Mouse (Mus musculus) Patski (cell line): ENCODE measurements around the gene Ankrd11. TPM values are rescaled to one million over a fixed set of nuclear protein-coding genes. Genes with fewer than 3 reads are reported as not detected.
A peak's percentile ranks its signal among the peaks of the same experiment; 100 is the strongest.
"Not testable (repeated sequence)": the region's sequence is repeated elsewhere in the genome, so short reads cannot be mapped to it uniquely, and the experiment has no call there.

Source experiments
- ATAC-seq: fragments of 100-300 bp; one replicate; pipeline ENCODE4 v1.8.0; 2021
- CTCF ChIA-PET: fragments of 350-600 bp; sonication (Branson Sonifier 250); formaldehyde crosslinking; loops from one replicate; lab custom pipeline; 2022; ENCODE audit warnings: inconsistent platforms; lab: Charles Lee
- POLR2A ChIA-PET: fragments of 350-600 bp; sonication (Branson Sonifier 250); formaldehyde crosslinking; loops from one replicate; lab custom pipeline; 2022; ENCODE audit warnings: antibody characterized with exemption, inconsistent platforms; lab: Charles Lee
- DNase-seq: peaks from one replicate; pipeline ENCODE4 v3.0.0-alpha.2; 2011; ENCODE audit warnings: low read depth, low spot score
- H3K27me3 ChIP-seq: fragments of 371-371 bp; one replicate; pipeline ENCODE4 v1.5.1; 2021
- CTCF ChIP-seq: fragments of 100-300 bp; IDR thresholded peaks from one replicate; pipeline ENCODE4 v1.5.1; 2021
- in situ Hi-C: fragments of 300-500 bp; cut with MboI; formaldehyde crosslinking; loops from 3 replicates; pipeline ENCODE4 v1.11.1; 2018; ENCODE audit warnings: low pct_unique_long_range_greater_than_20kb, mixed read lengths
- polyA plus RNA-seq: library from polyadenylated mRNA; unstranded; gene quantifications from one replicate; pipeline ENCODE4 v1.2.3, GENCODE M21; 2021

Ankrd11 gene
- polyA plus RNA-seq, 1 experiment from 2014 or later: 76.4 TPM

GRCm38 (mm10) chr8:123031321-123031978 is 10.6 kb downstream of the Ankrd11 start:
- ChIA-PET POLR2A (interaction anchor here (0.8 to 1.4 kb wide), 2 partner anchors 9 to 10 kb away, joined by 3 to 6 read pairs; no protein-coding TSS in a partner anchor), CTCF (interaction anchor here (1.3 kb wide), 1 partner anchor 88 kb away, joined by 3 read pairs; no protein-coding TSS in a partner anchor)
- no peak for ATAC-seq
- in situ Hi-C loops: no loop called here
- no peak for TF ChIP-seq CTCF
- DNase-seq: no peak
- H3K27me3 ChIP-seq: no peaks in the 10 kb centered on the region

GRCm38 (mm10) chr8:123030091-123030490 is 12.0 kb downstream of the Ankrd11 start:
- in situ Hi-C loops, DNase-seq, ATAC-seq, CTCF ChIA-PET, H3K27me3 ChIP-seq: not testable (repeated sequence)
- POLR2A ChIA-PET: interaction anchor here (0.7 kb wide), 1 partner anchor 10 kb away, joined by 3 read pairs; no protein-coding TSS in a partner anchor

- no peaks in the 10 kb centered on the region for H3K27me3 ChIP-seq
- DNase-seq (no peak), ATAC-seq (no peak)
- no peak for TF ChIP-seq CTCF
- ChIA-PET CTCF (no interaction called here), POLR2A (no interaction called here)
- in situ Hi-C loops: no loop called here
Observed at GRCm38 (mm10) chr8:123027786-123028185, 14.3 kb downstream of the Ankrd11 start.

- no peaks in the 10 kb centered on the region for H3K27me3 ChIP-seq
- TF ChIP-seq CTCF: no peak
- ATAC-seq (no peak), DNase-seq (no peak)
- ChIA-PET CTCF (interaction anchor here (0.9 to 1.4 kb wide), 3 partner anchors 8 to 11 kb away, joined by 3 to 4 read pairs (median 4); no protein-coding TSS in a partner anchor), POLR2A (no interaction called here)
- in situ Hi-C loops: no loop called here
Observed at GRCm38 (mm10) chr8:123025951-123026351, 16.1 kb downstream of the Ankrd11 start.

GRCm38 (mm10) chr8:123024226-123024625 is 17.9 kb downstream of the Ankrd11 start:
- H3K27me3 ChIP-seq: no peaks in the 10 kb centered on the region
- in situ Hi-C loops: no loop called here
- TF ChIP-seq CTCF: no peak
- DNase-seq (no peak), ATAC-seq (no peak)
- ChIA-PET POLR2A (interaction anchor here (0.7 kb wide), 1 partner anchor 232 kb away, joined by 5 read pairs; no protein-coding TSS in a partner anchor), CTCF (interaction anchor here (1.0 kb wide), 1 partner anchor 10 kb away, joined by 3 read pairs; no protein-coding TSS in a partner anchor)

GRCm38 (mm10) chr8:123022727-123023126 is 19.4 kb downstream of the Ankrd11 start:
- DNase-seq: peak; percentile 50
- in situ Hi-C loops: no loop called here
- CTCF ChIA-PET: no interaction called here
- POLR2A ChIA-PET: no interaction called here
- H3K27me3 ChIP-seq: no peaks in the 10 kb centered on the region
- no peak for TF ChIP-seq CTCF
- peak; percentile 67 for ATAC-seq

- CTCF ChIA-PET: interaction anchor here (1.0 to 1.2 kb wide), 3 partner anchors 14 to 31 kb away, joined by 3 read pairs; no protein-coding TSS in a partner anchor
- TF ChIP-seq CTCF: no peak
- ATAC-seq (peak; percentile 26), DNase-seq (peak; percentile 28)
- POLR2A ChIA-PET: interaction anchor here (1.0 kb wide), 1 partner anchor 10 kb away, joined by 3 read pairs; no protein-coding TSS in a partner anchor
- H3K27me3 ChIP-seq: no peaks in the 10 kb centered on the region
- in situ Hi-C loops: no loop called here
Observed at GRCm38 (mm10) chr8:123021259-123021658, 20.8 kb downstream of the Ankrd11 start.

GRCm38 (mm10) chr8:123020859-123021258 is 21.2 kb downstream of the Ankrd11 start:
- in situ Hi-C loops: no loop called here
- ChIA-PET CTCF (interaction anchor here (1.0 to 1.2 kb wide), 3 partner anchors 14 to 30 kb away, joined by 3 read pairs; no protein-coding TSS in a partner anchor), POLR2A (no interaction called here)
- ATAC-seq (no peak), DNase-seq (no peak)
- TF ChIP-seq CTCF: no peak
- H3K27me3 ChIP-seq: no peaks in the 10 kb centered on the region

GRCm38 (mm10) chr8:123020084-123020483 is 22.0 kb downstream of the Ankrd11 start:
- H3K27me3 ChIP-seq: no peaks in the 10 kb centered on the region
- TF ChIP-seq CTCF: no peak
- DNase-seq (no peak), ATAC-seq (no peak)
- ChIA-PET CTCF (no interaction called here), POLR2A (no interaction called here)
- in situ Hi-C loops: no loop called here

GRCm38 (mm10) chr8:123018484-123019164 is 23.5 kb downstream of the Ankrd11 start:
- ATAC-seq (no peak), DNase-seq (no peak)
- in situ Hi-C loops: no loop called here
- CTCF ChIA-PET: interaction anchor here (1.3 kb wide), 1 partner anchor 24 kb away, joined by 3 read pairs; no protein-coding TSS in a partner anchor
- no peaks in the 10 kb centered on the region for H3K27me3 ChIP-seq
- POLR2A ChIA-PET: no interaction called here
- TF ChIP-seq CTCF: no peak
